8 mouse cellular contexts compared by ENCODE assay signal in genomic region chr12:16634075-16634813, GRCm38 (mm10). TPM values are rescaled to one million over a fixed set of nuclear protein-coding genes. Genes with fewer than 3 reads are reported as not detected.
A peak's percentile ranks its signal among the peaks of the same experiment; 100 is the strongest.
DNase-seq lines count a peak whose midpoint lies in the region; ATAC-seq and TF ChIP-seq lines count a peak whose summit lies in the region.

No protein-coding gene starts in this region.

- TF ChIP-seq EP300 in lung, postnatal 0 days (IDR thresholded peaks at IDR 0.05): no peak

- DNase-seq in adrenal gland, adult (ENCODE audit: inconsistent age in 2 of 2, low spot score in 1 of 2): peak; percentile 50 to 85
- no peak for DNase-seq in adrenal gland, adult 8-10 months
- peak; percentile 30 for DNase-seq in right cerebral cortex, adult 18-20 months
- no peak for DNase-seq in right cerebral cortex, postnatal 25 days
- DNase-seq in embryo, embryonic 11.5 days (ENCODE audit: low read depth, low spot score): peak; percentile 51
- peak; percentile 31 for DNase-seq in hindlimb bud, embryonic 11.5 days (ENCODE audit: extremely low spot score, low read depth, low spot score)
- DNase-seq in lung, postnatal 0 days (ENCODE audit: low spot score): peak; percentile 59
- DNase-seq in right cerebral cortex, postnatal 14 days: peak; percentile 71

- H3K27ac ChIP-seq in lung, postnatal 0 days (ENCODE audit: low read length): no peak overlapping the region

- H3K4me1 ChIP-seq in lung, postnatal 0 days (ENCODE audit: insufficient read depth, low read depth, low read length): no peaks in the 10 kb centered on the region

- H3K4me3 ChIP-seq in lung, postnatal 0 days (ENCODE audit: low read depth, low read length): no peak overlapping the region

- H3K9ac ChIP-seq in lung, postnatal 0 days (replicated peaks; ENCODE audit: low read depth): no peak overlapping the region

- 40% methylated on average over 14 of the region's 14 CpGs for WGBS in lung, postnatal 0 days

- peak; percentile 48; the same call in 1 of the 2 replicates for ATAC-seq in lung, postnatal 0 days

- no peaks in the 10 kb centered on the region for H3K9me3 ChIP-seq in lung, postnatal 0 days (ENCODE audit: low read length)

- no peaks in the 10 kb centered on the region for H3K36me3 ChIP-seq in lung, postnatal 0 days (ENCODE audit: insufficient read depth, low read length)

- TF ChIP-seq CTCF in lung, postnatal 0 days (IDR thresholded peaks at IDR 0.05): peak; percentile 84

- no peak overlapping the region for H3K4me2 ChIP-seq in lung, postnatal 0 days (replicated peaks; ENCODE audit: low read depth, low read length)

- H3K27me3 ChIP-seq in lung, postnatal 0 days (replicated peaks; ENCODE audit: insufficient read depth, low read length): no peaks in the 10 kb centered on the region

RNA-seq across cellular contexts. Expression of gene Ntsr2, which starts 18.9 kb away (rescaled TPM):
- total RNA-seq in adrenal gland, adult 8-10 months (2022): 1 to 10 TPM in 1 of 4 experiments, under 1 TPM in 3; 0.41 to 1.6 (median 0.93) TPM
- polyA plus RNA-seq in lung, postnatal 0 days (2015; fragmentation: Nextera tagmentation; extraction: Ambion mirVana): 0.39 and 0.48 TPM in 2 replicates

RNA-seq across cellular contexts. Expression of gene Lpin1, which starts 23.5 kb away (rescaled TPM):
- total RNA-seq in adrenal gland, adult 8-10 months (2022): 10 to 100 TPM; 38.8 to 80.7 (median 50.8) TPM
- 7.3 and 9.0 TPM in 2 replicates for polyA plus RNA-seq in lung, postnatal 0 days (2015; fragmentation: Nextera tagmentation; extraction: Ambion mirVana)

Comparison
In these comparisons a context has a peak if more than half of its experiments do, and no peak if none do; other contexts are left out.
1. DNase-seq: peak in adrenal gland, adult (2 of 2), right cerebral cortex, adult 18-20 months (single experiment), embryo, embryonic 11.5 days (single experiment), hindlimb bud, embryonic 11.5 days (single experiment), lung, postnatal 0 days (single experiment) and right cerebral cortex, postnatal 14 days (single experiment); none in adrenal gland, adult 8-10 months (single experiment) and right cerebral cortex, postnatal 25 days (single experiment).